Mouse (Mus musculus): ENCODE results near the gene Nubpl. TPM values are rescaled to one million over a fixed set of nuclear protein-coding genes. Genes with fewer than 3 reads are reported as not detected.

Nubpl gene
- polyA plus RNA-seq, 1 experiment = 20.3 TPM

- no peak overlapping the region for H3K27ac ChIP-seq (ENCODE audit: insufficient read depth, low read length)
- TF ChIP-seq EP300 (IDR thresholded peaks at IDR 0.05; ENCODE audit: insufficient read depth, low read depth, low read length) (no peak), POLR2A (IDR thresholded peaks at IDR 0.05; ENCODE audit: insufficient read depth, low read length) (no peak)
- no peak overlapping the region for H3K9ac ChIP-seq (ENCODE audit: low read depth, poor library complexity, severe bottlenecking)
- no peaks in the 10 kb centered on the region for H3K9me3 ChIP-seq (replicated peaks; ENCODE audit: control insufficient read depth, insufficient read depth, low read length, poor library complexity, severe bottlenecking)
- H3K4me3 ChIP-seq (ENCODE audit: low read depth, low read length) = no peak overlapping the region
- H3K36me3 ChIP-seq (ENCODE audit: control insufficient read depth, insufficient read depth, low read length, poor library complexity, severe bottlenecking) = no peaks in the 10 kb centered on the region
- H3K4me1 ChIP-seq (ENCODE audit: control insufficient read depth, insufficient read depth, low read length) = no peaks in the 10 kb centered on the region
- H3K27me3 ChIP-seq (ENCODE audit: control insufficient read depth, insufficient read depth, low read length, poor library complexity, severe bottlenecking) = no peaks in the 10 kb centered on the region
Observed at GRCm38 (mm10) chr12:52361198-52361597, 263.7 kb downstream of the Nubpl start.

Other genes starting within 250 kb of the Nubpl start
- gene Heatr5a, start 126.4 kb upstream of the Nubpl start, polyA plus RNA-seq (2011; ENCODE audit: insufficient read depth, insufficient read length, low read depth, missing spikeins) = 34.2 and 36.3 TPM in 2 replicates
- gene Dtd2, start 91.2 kb upstream of the Nubpl start, polyA plus RNA-seq (2011; ENCODE audit: insufficient read depth, insufficient read length, low read depth, missing spikeins) = 16.6 and 17.5 TPM in 2 replicates
- gene Gpr33, start 69.7 kb upstream of the Nubpl start, polyA plus RNA-seq (2011; ENCODE audit: insufficient read depth, insufficient read length, low read depth, missing spikeins) = not detected in 2 replicates

All from ES-Bruce4 (cell line).